Mouse (Mus musculus) lung, embryonic 15.5 days (tissue): ENCODE measurements at regions not wholly inside any gene's neighbourhood (a gene's known extent, or its start where the extent isn't known, plus 50 kb on each side); places are given as distances from the start of the nearest gene placed in this dataset.

Source experiments
- ATAC-seq: fragments of 200-750 bp; cut with Nextera tagmentation; 2 replicates; pipeline ENCODE4 v1.8.0; 2017; ENCODE audit warnings: moderate number of reproducible peaks, borderline replicate concordance; ENCODE audit not compliant: low FRiP score, low TSS enrichment; ENCODE audit errors: extremely low read depth
- H3K27ac ChIP-seq: fragments of 300-500 bp; sonication (generic); 2 replicates; pipeline ENCODE4 v1.5.1; 2015; ENCODE audit warnings: moderate library complexity, mild to moderate bottlenecking, inconsistent platforms
- H3K27me3 ChIP-seq: fragments of 300-500 bp; sonication (generic); 2 replicates; pipeline ENCODE4 v1.6.1; 2015; ENCODE audit warnings: inconsistent platforms
- H3K36me3 ChIP-seq: fragments of 300-500 bp; sonication (generic); 2 replicates; pipeline ENCODE4 v1.6.1; 2015; ENCODE audit warnings: inconsistent platforms
- H3K4me1 ChIP-seq: fragments of 300-500 bp; sonication (generic); 2 replicates; pipeline ENCODE4 v1.6.1; 2015; ENCODE audit warnings: inconsistent platforms
- H3K4me2 ChIP-seq: fragments of 300-500 bp; sonication (generic); 2 replicates; pipeline ENCODE4 v1.6.1; 2015; ENCODE audit warnings: inconsistent platforms, mild to moderate bottlenecking, moderate library complexity
- H3K4me3 ChIP-seq: fragments of 300-500 bp; sonication (generic); 2 replicates; pipeline ENCODE4 v1.5.1; 2015; ENCODE audit warnings: mild to moderate bottlenecking, inconsistent platforms
- H3K9ac ChIP-seq: fragments of 300-500 bp; sonication (generic); 2 replicates; pipeline ENCODE4 v1.6.1; 2015; ENCODE audit warnings: inconsistent platforms
- H3K9me3 ChIP-seq: fragments of 300-500 bp; sonication (generic); 2 replicates; pipeline ENCODE4 v1.6.1; 2016; ENCODE audit warnings: inconsistent platforms
- WGBS: fragments of 180-500 bp; shearing (Covaris S2); methylation state at CpG from one replicate; pipeline ENCODE4 v1.1.7; 2015; 5-methylcytosine and 5-hydroxymethylcytosine counted together

DNA sequence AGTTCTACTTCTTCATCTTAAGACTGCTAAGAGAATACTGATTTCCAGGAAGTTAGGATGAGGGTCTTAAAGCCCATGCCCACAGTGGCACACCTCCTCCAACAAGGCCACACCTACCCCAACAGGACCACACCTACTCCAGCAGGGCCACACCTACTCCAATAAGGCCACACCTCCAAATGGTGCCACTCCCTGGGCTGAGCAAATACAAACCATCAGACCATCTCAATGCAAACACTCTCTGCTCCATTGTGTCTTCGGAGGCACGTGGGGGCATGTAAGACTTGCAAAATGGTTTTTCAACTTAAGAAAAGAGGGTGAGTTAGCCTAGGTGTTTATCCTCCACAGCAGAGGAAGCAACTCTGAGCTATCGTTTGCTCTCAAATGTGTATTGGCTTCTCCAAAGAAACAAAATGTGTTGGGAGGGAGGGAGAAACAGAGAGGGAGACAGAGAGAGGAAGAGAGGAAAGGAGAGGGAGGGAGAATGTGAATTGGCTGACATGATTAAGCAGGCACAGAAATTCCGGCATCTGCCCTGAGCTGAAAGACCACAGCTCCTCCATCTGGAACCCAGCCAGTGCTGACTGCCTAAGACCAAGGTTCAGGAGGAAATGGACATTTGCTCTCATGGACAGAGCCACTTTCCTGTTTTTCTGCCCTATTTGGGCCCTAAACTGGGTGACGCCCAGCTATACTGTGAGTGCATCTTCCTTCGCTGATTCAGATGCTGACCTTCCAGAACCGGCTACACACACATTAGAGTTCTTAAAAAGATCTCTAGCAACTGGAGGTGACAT is 356.2 kb downstream of the Ice1 start:
- Histone ChIP-seq H3K27ac (no peak overlapping the region), H3K9me3 (no peaks in the 10 kb centered on the region), H3K9ac (no peak overlapping the region), H3K4me2 (no peak overlapping the region), H3K36me3 (no peaks in the 10 kb centered on the region), H3K4me1 (peaks cover 16% of the 10 kb centered on the region; the same call in 1 of the 2 replicates), H3K27me3 (no peaks in the 10 kb centered on the region), H3K4me3 (no peak overlapping the region)
- 43% methylated on average over 7 of the region's 7 CpGs for WGBS
- peak; percentile 53; the same call in 1 of the 2 replicates for ATAC-seq

DNA sequence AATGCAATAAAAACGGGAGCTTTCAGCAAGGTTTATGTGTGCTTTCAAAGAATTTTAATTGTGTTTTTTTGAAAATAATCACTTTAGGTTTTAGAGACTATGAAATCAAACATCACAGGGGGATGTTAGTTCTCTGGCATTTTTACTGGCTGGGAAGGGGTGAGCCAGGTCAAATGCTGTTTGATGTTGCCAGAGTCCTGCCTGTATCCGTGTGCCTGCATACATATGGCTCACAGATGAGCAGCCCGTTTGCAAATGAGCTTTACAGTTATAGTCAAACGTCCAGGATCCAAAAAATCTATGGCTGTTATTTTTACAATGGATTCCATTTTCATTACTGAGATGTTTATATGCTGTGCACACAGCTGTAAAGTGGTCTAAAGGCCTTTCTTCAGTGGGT is 354.7 kb downstream of the Ice1 start:
- Histone ChIP-seq H3K36me3 (no peaks in the 10 kb centered on the region), H3K4me2 (no peak overlapping the region), H3K9me3 (no peaks in the 10 kb centered on the region), H3K4me3 (no peak overlapping the region), H3K4me1 (peaks cover 16% of the 10 kb centered on the region; the same call in 1 of the 2 replicates), H3K27ac (no peak overlapping the region), H3K27me3 (no peaks in the 10 kb centered on the region), H3K9ac (no peak overlapping the region)
- 24% methylated on average over 4 of the region's 4 CpGs for WGBS
- ATAC-seq = no peak

DNA sequence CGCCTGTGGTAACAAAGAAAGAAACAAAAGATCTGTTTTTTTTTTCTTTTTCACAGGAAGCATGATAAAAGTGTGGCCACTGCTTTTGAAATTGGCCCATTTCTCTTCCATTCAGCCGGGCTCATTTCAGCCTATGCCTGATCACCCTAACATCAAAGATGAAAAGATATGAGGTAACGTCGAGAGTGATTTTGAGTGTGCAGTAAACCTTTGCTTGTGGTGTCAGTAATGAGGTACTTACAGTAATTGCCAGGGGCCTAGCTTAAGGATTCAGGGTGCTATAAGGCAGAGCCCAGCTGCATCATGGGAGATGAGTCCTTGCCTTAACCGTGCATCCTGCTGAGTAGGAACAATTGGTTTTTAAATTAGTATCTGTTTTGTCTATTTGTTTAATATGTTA is 354.2 kb downstream of the Ice1 start:
- Histone ChIP-seq H3K27me3 (no peaks in the 10 kb centered on the region), H3K27ac (no peak overlapping the region), H3K4me3 (no peak overlapping the region), H3K36me3 (no peaks in the 10 kb centered on the region), H3K9me3 (no peaks in the 10 kb centered on the region), H3K9ac (no peak overlapping the region), H3K4me2 (no peak overlapping the region), H3K4me1 (peaks cover 12% of the 10 kb centered on the region; the same call in 1 of the 2 replicates)
- 56% methylated on average over 5 of the region's 5 CpGs for WGBS
- ATAC-seq = no peak

DNA sequence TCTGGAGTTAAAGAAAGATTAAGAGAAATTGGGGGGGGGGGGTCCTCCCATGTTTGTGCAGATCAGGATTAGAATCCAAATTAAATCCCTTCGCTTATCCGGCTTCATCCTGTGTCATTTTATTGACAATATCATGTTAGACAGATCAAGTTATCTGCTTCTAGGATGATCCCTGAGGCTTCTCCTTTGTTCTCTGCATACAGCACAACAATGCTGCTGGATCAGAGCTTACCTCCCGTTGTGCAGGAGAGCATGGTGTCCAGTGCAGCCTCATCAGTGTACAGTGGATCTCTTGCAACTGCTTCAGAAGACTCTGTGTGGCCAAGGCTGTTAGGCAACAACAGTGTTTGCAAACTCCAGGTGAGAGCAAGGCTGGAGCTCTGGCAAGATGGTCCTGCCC is 344.7 kb downstream of the Ice1 start:
- no peaks in the 10 kb centered on the region for H3K9me3 ChIP-seq
- ATAC-seq = no peak
- H3K27ac ChIP-seq = no peak overlapping the region
- no peak overlapping the region for H3K4me2 ChIP-seq
- no peaks in the 10 kb centered on the region for H3K36me3 ChIP-seq
- WGBS = 78% methylated on average over 3 of the region's 3 CpGs
- no peak overlapping the region for H3K9ac ChIP-seq
- H3K27me3 ChIP-seq = no peaks in the 10 kb centered on the region
- no peak overlapping the region for H3K4me3 ChIP-seq
- no peaks in the 10 kb centered on the region for H3K4me1 ChIP-seq

- no peak overlapping the region for H3K4me3 ChIP-seq
- no peaks in the 10 kb centered on the region for H3K4me1 ChIP-seq
- 68% methylated on average over 5 of the region's 5 CpGs for WGBS
- H3K36me3 ChIP-seq = no peaks in the 10 kb centered on the region
- no peaks in the 10 kb centered on the region for H3K9me3 ChIP-seq
- H3K4me2 ChIP-seq = no peak overlapping the region
- no peak overlapping the region for H3K9ac ChIP-seq
- H3K27me3 ChIP-seq = no peaks in the 10 kb centered on the region
- H3K27ac ChIP-seq = no peak overlapping the region
- no peak for ATAC-seq
Measured at GRCm38 (mm10) chr13:70303953-70304525, 333.4 kb downstream of the Ice1 start.

DNA sequence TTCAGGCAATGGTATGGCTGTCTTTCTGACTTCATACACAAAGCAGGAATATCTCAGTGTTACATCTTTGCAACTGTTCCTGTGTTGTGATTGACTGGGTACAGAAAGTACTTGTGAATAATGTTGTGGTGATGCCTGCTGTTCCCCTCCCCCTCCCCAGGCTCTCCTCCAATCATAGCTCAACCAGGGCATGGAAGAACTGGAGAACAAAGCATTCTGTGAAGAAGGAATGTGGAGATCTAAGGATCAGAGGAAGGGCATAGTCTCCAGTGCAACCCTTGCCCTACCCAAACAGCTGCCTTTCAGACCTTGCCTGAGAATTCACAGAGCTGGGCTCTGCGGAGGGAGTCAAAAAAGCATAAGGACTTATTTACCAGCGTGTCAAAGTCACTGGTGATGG is 326.9 kb downstream of the Ice1 start:
- Histone ChIP-seq H3K9ac (no peak overlapping the region), H3K9me3 (no peaks in the 10 kb centered on the region), H3K4me1 (no peaks in the 10 kb centered on the region), H3K4me3 (no peak overlapping the region), H3K4me2 (no peak overlapping the region), H3K27ac (no peak overlapping the region), H3K27me3 (no peaks in the 10 kb centered on the region), H3K36me3 (no peaks in the 10 kb centered on the region)
- ATAC-seq = no peak
- WGBS = 44% methylated on average over 2 of the region's 2 CpGs

- Histone ChIP-seq H3K9me3 (no peaks in the 10 kb centered on the region), H3K36me3 (no peaks in the 10 kb centered on the region), H3K27ac (no peak overlapping the region), H3K27me3 (no peaks in the 10 kb centered on the region), H3K4me2 (no peak overlapping the region), H3K4me3 (no peak overlapping the region), H3K9ac (no peak overlapping the region), H3K4me1 (no peaks in the 10 kb centered on the region)
- WGBS = 76% methylated on average over 14 of the region's 14 CpGs
- ATAC-seq = no peak
Measured at GRCm38 (mm10) chr13:70311226-70312055, 326.0 kb downstream of the Ice1 start.

DNA sequence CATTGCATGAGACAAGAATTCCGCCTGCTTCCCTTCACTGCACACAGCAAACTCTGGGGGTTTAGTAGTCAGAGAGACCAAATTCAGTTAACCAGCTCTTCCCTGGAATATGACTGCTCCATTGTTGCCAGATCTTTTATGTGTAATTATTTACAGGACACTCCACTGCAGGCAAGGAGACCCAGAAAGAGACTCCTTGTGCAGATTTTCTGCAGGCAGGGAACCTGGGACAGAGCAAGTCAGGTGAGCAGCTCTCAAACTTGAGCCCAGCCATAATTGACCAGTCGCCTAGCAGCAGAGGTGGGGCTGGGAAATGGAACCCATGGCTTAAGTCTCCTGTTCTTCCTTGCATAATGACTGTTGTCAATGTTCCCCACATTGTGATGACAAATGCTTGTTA is 324.2 kb downstream of the Ice1 start:
- WGBS = 44% methylated on average over 2 of the region's 2 CpGs
- Histone ChIP-seq H3K27ac (no peak overlapping the region), H3K9ac (no peak overlapping the region), H3K27me3 (no peaks in the 10 kb centered on the region), H3K4me1 (no peaks in the 10 kb centered on the region), H3K4me3 (no peak overlapping the region), H3K4me2 (no peak overlapping the region), H3K36me3 (no peaks in the 10 kb centered on the region), H3K9me3 (no peaks in the 10 kb centered on the region)
- ATAC-seq = no peak

DNA sequence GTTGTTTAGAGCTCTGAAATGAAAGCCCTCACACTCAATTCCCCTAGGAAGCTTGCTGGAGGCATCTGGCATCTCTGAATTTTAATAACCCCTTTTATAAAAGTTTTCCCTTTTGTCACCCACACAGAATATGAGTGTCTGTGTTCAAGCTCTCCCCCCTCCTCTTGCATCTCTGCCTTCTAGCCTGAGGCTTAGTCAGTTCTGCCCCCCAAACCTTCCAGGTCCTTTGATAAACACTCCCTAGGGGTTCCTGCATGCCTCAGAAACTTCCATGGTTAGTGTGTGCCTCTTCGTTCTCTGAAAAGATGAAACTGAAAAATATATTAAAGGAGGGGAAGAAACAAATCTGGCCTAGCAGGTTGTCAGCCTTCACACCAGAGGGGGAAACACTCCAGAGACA is 313.9 kb downstream of the Ice1 start:
- no peaks in the 10 kb centered on the region for H3K4me1 ChIP-seq
- no peak overlapping the region for H3K27ac ChIP-seq
- WGBS = 60% methylated on average over 1 of the region's 1 CpGs
- H3K36me3 ChIP-seq = no peaks in the 10 kb centered on the region
- H3K9me3 ChIP-seq = no peaks in the 10 kb centered on the region
- no peak overlapping the region for H3K9ac ChIP-seq
- no peak for ATAC-seq
- H3K27me3 ChIP-seq = no peaks in the 10 kb centered on the region
- H3K4me2 ChIP-seq = no peak overlapping the region
- H3K4me3 ChIP-seq = no peak overlapping the region

DNA sequence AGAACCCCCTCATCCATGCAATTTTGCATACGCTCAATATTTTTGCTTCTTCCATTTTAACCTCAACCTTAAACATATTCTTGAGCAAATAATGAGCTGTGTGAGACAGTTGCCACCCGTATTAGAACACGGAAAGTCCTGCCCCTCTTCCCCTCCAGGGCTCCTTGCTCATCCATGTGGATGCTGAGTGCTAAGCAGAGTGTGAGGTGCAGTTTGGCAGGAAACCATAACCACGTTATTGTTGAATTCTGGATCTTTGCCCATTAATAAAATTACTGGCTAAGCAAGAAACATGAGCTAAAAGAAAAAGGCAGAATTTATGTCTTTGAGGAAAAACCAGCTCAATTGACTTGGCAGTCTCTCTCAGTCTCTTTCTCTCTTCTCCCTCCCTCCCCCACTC is 301.4 kb downstream of the Ice1 start:
- Histone ChIP-seq H3K36me3 (no peaks in the 10 kb centered on the region), H3K27me3 (no peaks in the 10 kb centered on the region), H3K4me1 (peaks cover 7% of the 10 kb centered on the region; the same call in 1 of the 2 replicates), H3K27ac (peak overlapping the region; percentile 63; the same call in 1 of the 2 replicates), H3K4me2 (no peak overlapping the region), H3K4me3 (no peak overlapping the region), H3K9me3 (no peaks in the 10 kb centered on the region), H3K9ac (no peak overlapping the region)
- peak; percentile 94 for ATAC-seq
- 43% methylated on average over 4 of the region's 4 CpGs for WGBS

DNA sequence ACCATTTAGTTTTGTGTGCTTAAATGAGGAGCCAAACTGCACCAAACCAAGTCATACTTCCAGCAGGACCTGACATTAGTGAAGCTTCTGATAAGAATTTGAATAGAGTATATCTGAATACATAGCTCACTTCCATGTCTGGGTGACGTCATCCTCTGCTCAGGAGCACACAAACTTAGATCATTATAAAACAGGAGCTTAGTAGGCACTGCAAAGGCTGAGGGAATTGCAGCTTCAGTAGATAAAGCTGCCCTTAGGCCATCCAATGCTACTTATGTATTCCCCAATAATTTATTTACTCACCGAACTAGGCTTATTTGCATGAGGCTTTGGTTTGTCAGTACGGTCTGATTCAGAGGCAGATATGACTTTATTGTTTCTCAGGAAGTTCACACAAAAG is 297.0 kb downstream of the Ice1 start:
- Histone ChIP-seq H3K4me3 (no peak overlapping the region), H3K4me1 (peaks cover 2% of the 10 kb centered on the region; the same call in 1 of the 2 replicates), H3K9me3 (no peaks in the 10 kb centered on the region), H3K27me3 (no peaks in the 10 kb centered on the region), H3K27ac (no peak overlapping the region), H3K4me2 (no peak overlapping the region), H3K36me3 (no peaks in the 10 kb centered on the region), H3K9ac (no peak overlapping the region)
- WGBS = 67% methylated on average over 3 of the region's 3 CpGs
- no peak for ATAC-seq

DNA sequence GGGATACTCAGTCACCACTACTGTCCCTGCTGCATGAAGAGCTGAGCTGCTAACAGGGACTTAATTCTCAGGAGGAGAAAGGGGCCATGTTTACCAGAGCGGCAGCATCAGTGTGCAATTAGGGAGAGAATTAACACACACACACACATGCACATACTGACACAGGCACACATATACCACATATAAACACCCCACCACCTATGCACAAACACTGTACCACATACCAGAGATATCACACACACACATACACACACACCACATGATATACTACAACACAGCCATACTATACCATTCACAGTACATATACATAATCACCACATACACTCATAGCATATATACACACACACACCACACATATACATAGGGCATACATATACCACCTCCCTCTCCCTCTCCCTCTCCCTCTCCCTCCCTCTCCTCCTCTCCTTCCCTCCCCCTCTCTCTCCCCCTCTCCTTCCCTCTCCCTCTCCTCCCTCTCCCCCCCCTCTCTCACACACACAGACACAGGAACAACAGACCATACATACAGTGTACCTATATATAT is 294.2 kb downstream of the Ice1 start:
- Histone ChIP-seq H3K4me3 (no peak overlapping the region), H3K27ac (no peak overlapping the region), H3K4me2 (no peak overlapping the region), H3K27me3 (no peaks in the 10 kb centered on the region), H3K9me3 (no peaks in the 10 kb centered on the region), H3K36me3 (no peaks in the 10 kb centered on the region), H3K9ac (no peak overlapping the region), H3K4me1 (no peaks in the 10 kb centered on the region)
- 79% methylated on average over 1 of the region's 1 CpGs for WGBS
- ATAC-seq = no peak
